Mouse (Mus musculus): ENCODE results near the gene Ccl27a.

Ccl27a gene

DNA sequence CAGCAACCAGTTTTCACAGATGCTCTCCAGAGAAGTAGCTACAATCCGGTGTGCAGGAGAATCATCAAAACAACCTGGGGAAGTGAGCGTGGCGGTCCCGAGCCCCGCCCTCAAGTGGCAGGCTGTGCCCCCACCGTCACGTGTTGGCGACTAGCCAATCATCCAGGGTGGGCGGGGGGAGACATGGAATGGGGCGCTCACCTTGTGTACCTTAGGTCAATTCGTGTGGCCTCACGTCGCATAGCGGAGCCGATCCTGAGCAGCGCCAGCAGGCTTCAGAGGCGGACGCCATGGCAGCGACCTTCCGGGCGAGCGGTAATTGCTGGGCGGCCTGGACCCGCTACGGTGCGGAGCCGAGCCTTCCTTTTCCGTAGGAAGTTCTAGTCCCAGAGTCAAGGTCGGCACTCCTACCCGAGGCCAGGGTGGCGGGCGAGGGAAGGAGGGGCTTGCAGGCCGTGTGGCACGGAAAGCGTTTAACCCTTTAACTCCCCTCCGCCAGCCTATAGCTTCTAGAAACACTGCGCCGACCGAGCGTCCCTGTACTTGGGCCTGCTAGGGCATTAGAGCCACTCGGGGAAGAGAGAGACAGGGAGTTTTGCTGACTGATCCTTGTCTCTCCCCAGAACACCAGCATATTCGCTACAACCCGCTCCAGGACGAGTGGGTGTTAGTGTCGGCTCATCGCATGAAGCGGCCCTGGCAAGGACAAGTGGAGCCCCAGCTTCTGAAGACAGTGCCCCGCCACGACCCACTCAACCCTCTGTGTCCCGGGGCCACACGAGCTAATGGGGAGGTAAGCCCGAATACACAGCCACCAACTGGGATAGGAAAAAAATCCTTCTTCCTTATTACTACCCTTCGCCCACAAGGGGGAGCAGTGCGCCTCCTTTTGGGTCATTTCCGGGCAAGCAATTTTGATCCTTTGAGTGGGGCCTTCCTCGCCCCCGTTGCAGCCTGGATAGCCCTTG is 18.4 kb downstream of the Ccl27a start, which contains the start of gene Sigmar1:
Sigmar1 (minus strand) TSS at position 820 of the 968 bp plus-strand sequence.
- peak; percentile 73 to 81 for DNase-seq (ENCODE audit: low spot score in 2 of 2)

DNA sequence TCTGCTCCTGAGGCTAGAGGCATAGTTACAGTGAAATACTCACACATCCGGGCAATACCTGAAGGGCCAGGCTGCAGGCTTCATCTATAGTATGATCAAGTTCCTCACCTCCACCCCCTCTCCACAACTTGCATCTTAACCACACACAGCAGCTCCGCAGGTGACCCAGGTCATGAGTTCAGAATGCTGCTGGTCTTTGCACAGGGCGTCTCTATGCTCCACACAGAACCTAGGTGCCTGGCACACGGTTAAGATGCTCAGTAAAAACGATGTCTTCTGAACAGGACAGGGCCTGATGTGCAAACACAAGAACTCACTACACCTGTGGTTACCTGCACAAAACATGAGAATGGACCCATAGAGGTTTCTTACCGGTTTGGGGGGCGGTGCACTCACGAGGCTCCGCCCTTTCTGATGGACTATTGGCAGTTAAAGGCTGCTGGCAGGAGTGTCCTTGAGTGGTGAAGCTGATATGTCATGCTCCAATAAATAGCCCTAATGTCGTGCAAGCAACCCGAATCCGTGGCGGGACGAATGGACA is 19.2 kb downstream of the Ccl27a start, which contains the start of gene Galt:
Galt (plus strand) TSS at position 432 of the 541 bp plus-strand sequence.
- no peak for DNase-seq (ENCODE audit: low spot score in 2 of 2)

DNA sequence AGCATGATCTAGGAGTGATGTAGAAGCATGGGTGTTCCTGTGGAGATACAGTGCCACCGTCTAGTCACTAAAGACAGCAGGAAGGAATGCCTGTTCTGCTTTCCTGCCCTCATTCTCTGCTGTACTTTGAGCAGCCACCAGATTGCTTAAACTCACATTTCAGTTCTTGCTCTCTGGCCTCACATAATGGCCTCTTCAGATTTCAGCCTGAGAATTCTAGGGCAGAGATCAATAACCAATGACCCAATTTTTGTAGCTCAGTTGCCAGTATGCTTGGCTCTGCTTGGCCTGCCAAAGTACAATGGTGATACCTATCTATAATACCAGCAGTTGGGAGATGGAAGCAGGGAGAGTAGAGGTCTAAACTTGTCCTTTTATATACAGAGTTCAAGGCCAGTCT is 29.0 kb downstream of the Ccl27a start:
- DNase-seq (ENCODE audit: low spot score in 2 of 2) = no peak

DNA sequence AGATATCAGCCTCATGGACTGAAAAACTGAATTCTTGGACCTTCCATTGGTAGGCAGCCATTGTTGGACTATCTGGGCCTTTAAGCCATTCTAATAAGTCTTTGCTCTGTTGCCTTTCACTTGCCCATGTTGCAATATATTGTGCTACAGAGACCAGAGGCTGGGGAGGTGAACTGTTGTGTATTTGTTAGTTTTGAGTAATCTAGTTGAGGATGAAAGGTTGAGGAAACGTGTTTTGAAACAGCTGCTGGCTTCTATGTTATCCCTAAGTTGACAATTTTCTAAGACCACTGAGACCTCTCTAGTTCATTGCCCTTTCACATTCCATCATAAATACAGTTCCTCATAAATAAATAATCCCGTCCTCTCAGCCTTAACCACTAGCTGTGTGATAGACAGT is 29.9 kb downstream of the Ccl27a start:
- no peak for DNase-seq (ENCODE audit: low spot score in 2 of 2)

DNA sequence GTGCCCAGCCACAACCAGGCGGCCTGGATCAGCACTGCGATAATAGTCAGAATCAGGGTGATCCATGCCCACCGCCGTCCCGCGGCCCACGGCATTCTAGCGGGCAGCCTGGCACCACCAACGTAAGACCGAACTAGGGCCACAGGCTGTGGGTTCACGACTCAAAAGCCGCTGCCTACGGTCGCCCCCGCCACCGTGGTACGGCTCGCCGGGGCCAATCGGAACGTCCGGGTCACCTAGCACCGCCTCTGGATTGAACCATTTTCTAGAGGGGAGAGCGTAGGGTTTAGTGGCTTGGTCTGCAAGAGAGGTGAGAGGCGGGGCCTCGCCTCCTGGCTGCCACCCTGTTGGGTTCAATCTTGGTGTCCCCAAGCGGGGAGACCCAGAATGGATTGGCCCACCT is 32.9 kb downstream of the Ccl27a start:
- DNase-seq (ENCODE audit: low spot score in 2 of 2) = peak; percentile 88 to 91

DNA sequence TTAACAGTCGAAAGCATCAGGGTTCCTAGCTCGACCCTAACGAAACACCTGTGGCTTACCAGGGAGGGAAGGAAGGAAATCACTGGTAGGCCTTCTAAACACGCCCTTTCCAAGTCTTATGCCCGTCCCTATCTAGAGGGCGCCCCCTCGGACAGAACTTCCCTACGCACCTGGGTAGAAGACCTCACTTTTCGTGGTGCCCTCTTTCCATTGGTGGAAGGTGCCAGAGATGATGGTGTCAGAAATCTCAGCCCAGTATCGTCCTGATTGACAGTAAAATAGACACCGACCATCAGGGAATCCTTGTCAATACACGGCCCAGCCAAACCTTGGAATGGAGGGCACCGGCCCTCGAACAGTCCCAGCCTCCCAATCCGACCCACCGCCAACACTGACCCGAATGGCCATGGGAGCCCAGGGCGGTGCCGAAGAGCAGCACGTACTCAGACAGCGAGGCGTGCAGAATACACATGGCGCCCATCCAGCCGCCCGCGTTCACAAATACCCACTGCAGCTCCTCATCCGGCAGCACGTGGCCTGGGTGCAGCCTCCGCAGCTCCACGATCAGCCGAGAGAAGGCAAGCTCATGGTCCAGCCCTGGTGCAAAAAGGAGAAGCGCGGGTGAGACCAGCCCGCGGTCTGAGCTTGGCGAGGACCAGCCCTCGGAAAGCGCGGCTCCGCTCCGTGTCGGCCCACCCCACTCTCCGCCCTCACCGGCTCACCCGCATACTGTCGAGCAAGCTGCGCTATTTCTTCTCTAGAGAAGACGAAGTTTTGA is 33.5 kb downstream of the Ccl27a start:
- peak; percentile 64 to 65 for DNase-seq (ENCODE audit: low spot score in 2 of 2)

DNA sequence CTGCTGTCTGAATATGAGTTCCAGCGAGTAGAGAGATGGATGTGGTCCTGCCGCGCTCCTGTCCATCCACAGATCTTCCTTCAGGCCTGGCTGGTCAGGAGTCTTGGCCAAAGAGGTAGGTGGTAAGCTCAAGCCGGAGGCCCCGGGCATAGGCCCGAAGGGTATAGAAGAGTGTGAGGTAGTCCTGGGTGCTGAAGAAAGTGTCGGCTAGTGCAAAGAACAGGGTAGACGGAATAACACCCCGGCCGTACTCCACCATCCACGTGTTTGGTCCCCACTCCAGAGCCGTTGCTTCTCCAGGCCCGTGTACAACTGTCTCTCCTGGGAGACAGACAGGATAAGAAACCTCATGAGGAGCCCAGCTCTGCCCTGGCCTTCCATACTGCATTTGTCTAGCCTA is 34.8 kb downstream of the Ccl27a start:
- DNase-seq (ENCODE audit: low spot score in 2 of 2) = no peak

DNA sequence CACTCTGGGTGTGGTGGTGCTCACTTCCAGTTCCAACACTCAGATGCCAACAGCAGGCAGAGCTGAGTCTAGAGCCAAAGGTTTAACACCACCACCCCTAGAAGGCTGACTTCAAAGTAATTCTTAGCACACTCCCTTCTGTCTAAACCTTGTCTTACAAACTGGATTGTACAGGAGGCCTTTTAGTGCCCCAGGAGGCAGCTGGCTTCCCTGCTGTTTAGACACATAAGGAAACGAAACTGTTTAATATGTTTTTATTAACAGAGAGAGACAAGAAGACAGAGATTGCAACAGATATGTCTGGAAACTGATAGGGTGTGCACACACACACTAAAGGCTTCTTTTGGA is 35.8 kb downstream of the Ccl27a start:
- no peak for DNase-seq (ENCODE audit: low spot score in 2 of 2)

DNA sequence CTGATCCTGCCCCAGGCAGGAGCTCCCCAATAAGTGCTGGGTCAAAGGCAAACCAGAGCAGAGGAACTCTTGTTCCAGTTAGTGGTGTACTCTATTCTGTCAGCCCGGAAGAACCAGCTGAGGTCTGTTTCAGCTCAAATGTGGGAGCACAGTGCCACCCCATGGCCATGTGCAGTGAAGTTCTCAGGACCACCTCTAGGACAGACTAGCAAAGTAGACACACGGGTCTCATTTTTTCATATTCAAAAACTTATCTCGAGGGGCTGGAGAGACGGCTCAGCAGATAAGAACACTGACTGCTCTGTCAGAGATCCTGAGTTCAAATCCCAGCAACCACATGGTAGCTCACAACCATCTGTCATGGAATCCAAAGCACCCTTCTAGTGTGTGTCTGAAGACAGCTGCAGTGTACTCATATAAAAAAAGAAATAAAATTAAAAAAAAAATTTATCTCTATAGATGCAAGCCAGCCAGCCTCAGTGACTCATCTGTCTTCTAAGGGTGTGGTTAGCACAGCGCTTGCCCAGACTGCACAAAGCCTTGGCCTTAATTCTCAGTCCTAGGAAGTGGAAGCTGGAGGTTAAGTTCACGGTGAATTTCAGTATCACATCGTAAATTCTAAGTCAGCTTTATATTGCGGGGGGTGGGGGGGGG is 36.3 kb downstream of the Ccl27a start:
- DNase-seq (ENCODE audit: low spot score in 2 of 2) = peak; percentile 75 to 76

DNA sequence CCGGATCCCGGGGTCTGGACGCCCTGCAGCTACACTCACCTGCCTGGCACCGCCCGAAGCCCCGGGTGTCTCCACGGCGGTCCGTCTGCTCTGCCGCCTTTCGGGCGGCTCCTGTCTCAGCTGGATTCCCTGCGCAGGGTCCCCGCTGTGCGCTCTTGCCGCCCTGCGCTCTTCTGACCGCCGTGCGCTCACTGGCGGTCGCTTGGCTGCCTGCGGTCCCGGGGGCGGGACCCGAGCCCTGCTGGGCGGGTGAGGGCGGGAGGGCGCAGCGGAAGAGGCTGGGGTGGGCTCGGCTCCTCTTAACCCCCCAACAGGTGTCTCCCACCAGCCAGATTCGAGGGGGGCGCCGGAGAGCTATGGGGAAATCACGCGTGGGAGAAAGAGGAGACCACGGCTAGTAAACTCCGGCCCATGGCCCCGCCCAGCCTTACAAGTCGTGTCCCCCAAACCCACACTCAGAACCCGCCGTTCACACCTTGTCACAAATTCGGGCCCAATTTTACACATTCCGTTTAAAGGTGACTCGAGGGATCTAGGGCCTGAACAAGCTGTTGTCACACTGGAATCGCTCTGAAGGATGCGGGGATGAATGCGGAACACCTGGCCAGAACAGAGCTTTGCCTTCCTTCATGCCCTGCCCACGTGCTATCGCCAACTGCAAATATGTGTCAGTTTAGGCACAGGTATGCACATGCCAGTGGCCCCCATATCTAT is 42.8 kb downstream of the Ccl27a start, which contains the start of gene Arid3c:
Arid3c (minus strand) TSS at position 91 of the 714 bp plus-strand sequence.
- no peak for DNase-seq (ENCODE audit: low spot score in 2 of 2)

DNA sequence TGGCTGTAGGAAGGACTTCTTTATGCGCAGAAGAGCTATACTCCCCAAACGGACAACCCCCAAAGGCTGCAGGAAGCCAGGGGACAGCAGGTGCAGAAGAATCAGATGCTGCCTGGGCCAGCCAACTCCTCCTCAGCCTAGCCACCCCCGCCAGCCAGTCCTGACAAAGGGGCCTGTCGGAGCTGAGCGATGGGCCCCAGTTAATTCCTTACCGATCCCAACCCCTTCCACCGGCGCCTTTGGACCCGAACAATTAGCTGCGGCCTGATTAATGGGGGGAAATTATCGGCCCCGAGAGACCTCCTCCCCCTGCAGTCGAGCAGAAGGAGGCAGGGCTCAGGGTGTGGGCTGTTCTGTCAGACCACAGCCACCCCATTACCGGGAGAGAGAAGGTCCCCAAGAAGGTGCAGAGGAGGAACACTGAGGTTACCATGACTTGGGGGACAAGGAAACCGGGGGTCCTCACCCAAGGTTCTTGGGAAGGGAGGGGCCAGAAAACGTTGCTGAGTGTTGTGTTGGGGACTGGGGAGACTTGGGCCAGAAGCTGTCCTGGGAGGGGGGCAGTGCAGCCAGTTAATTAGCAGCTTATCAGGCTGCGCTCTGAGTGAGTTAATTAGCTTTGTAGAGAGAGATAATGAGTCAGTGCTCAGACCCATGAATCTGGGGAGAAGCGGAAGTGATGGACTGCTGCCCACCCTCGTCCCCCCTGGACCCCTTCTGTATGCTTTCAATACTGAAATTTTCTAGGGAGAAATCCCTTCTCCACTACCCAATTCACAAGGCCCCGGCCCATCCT is 47.0 kb downstream of the Ccl27a start:
- DNase-seq (ENCODE audit: low spot score in 2 of 2) = no peak

DNA sequence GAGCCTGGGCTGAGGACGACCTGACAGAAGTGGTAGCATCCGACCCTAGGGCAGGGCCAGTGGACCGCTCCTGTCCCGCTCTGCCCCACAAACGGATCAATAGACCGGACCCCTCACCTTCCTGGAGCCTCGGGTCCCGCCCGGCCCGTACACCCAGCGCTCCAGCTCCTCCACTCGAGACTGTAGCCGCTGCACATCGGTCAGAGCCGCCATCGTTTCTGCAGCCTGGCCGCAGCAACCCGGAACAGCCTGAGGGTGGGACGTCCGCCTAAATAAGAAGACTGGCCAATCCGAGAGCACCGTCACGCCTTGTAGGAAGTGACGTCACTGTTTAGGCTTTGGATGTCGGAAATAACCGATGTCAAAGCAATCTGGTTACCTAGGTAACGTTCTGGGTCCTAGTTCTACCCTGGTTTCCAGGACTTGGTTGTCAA is 51.1 kb downstream of the Ccl27a start, which contains the start of gene Dctn3:
Dctn3 (minus strand) TSS at position 253 of the 434 bp plus-strand sequence.
- DNase-seq (ENCODE audit: low spot score in 2 of 2) = peak; percentile 88 to 94
